Mouse (Mus musculus) kidney, embryonic 14.5 days (tissue): ENCODE measurements around the gene Gm49396. TPM values are rescaled to one million over a fixed set of nuclear protein-coding genes. Genes with fewer than 3 reads are reported as not detected.
A peak's percentile ranks its signal among the peaks of the same experiment; 100 is the strongest.

Experiments
- ATAC-seq: fragments of 200-750 bp; cut with Nextera tagmentation; 2 replicates; pipeline ENCODE4 v1.8.0; 2017; ENCODE audit warnings: moderate number of reproducible peaks, mild to moderate bottlenecking, moderate TSS enrichment, moderate library complexity; ENCODE audit not compliant: low FRiP score, low TSS enrichment
- H3K27ac ChIP-seq: fragments of 300-500 bp; sonication (generic); 2 replicates; pipeline ENCODE4 v1.5.1; 2014; ENCODE audit warnings: low read depth, mild to moderate bottlenecking, low read length, moderate library complexity, mixed read lengths
- H3K27me3 ChIP-seq: fragments of 300-500 bp; sonication (generic); 2 replicates; pipeline ENCODE4 v1.6.1; 2014; ENCODE audit warnings: mild to moderate bottlenecking, low read length; ENCODE audit not compliant: control insufficient read depth, insufficient read depth
- H3K36me3 ChIP-seq: fragments of 300-500 bp; sonication (generic); 2 replicates; pipeline ENCODE4 v1.6.1; 2014; ENCODE audit warnings: low read length, mixed read lengths; ENCODE audit not compliant: control insufficient read depth, insufficient read depth
- H3K4me1 ChIP-seq: fragments of 300-500 bp; sonication (generic); 2 replicates; pipeline ENCODE4 v1.6.1; 2014; ENCODE audit warnings: low read length, mixed read lengths; ENCODE audit not compliant: control insufficient read depth, insufficient read depth
- H3K4me2 ChIP-seq: fragments of 300-500 bp; sonication (generic); replicated peaks from 2 replicates; pipeline ENCODE4 v1.6.1; 2014; ENCODE audit warnings: low read depth, mild to moderate bottlenecking, low read length
- H3K4me3 ChIP-seq: fragments of 300-500 bp; sonication (generic); 2 replicates; pipeline ENCODE4 v1.5.1; 2014; ENCODE audit warnings: mild to moderate bottlenecking, low read length
- H3K9ac ChIP-seq: fragments of 300-500 bp; sonication (generic); 2 replicates; pipeline ENCODE4 v1.6.1; 2014; ENCODE audit warnings: low read depth, mild to moderate bottlenecking, low read length, moderate library complexity
- H3K9me3 ChIP-seq: fragments of 300-500 bp; sonication (generic); 2 replicates; pipeline ENCODE4 v1.6.1; 2016; ENCODE audit warnings: low read length; ENCODE audit not compliant: control insufficient read depth
- WGBS: fragments of 180-500 bp; shearing (Covaris S2); extraction: QIAGEN DNeasy Blood & Tissue Kit; methylation state at CpG from one replicate; pipeline ENCODE4 v1.1.7; 2014; 5-methylcytosine and 5-hydroxymethylcytosine counted together
- polyA plus RNA-seq: library from polyadenylated mRNA; unstranded; fragments of >200 nt; fragmentation: Nextera tagmentation; extraction: Ambion mirVana; gene quantifications from 2 replicates; pipeline ENCODE4 v1.2.1, GENCODE M21; 2014

Gene Gm49396
- polyA plus RNA-seq, 1 experiment from 2014 or later = 11.3 TPM

DNA sequence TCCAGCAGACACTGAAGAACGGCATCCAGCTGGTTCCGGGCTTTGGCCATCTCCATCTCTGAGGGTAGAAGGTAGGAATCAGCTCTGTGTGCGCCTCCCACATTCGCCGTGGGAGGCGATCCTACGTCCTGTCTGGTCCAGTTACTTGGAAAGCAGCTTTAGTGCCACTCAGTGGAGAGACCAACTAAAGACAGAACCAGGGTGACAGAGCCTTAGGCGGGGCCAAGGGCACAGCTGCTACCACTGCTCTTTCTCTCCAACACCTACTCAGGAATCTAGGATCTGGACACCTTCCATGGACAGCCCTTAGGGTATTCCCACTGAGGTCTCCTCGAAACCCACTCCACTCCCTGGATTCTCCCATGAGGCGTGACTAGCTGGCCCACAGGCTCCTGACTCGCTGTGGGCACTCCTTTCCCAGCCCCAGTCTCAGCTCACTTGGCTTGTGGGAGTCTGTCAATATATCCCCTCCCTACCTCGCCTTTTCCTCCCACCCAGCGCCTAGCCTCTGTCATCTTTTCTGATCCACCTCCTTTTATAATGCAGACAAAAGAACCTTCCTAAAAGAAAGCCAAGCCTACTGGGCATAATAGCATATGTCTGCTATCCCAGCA, 5.1 kb upstream of the Gm49396 start:
- Histone ChIP-seq H3K27ac (no peak overlapping the region), H3K4me3 (peak overlapping the region; percentile 44; the same call in 1 of the 2 replicates), H3K9ac (peak overlapping the region; percentile 64; the same call in 1 of the 2 replicates), H3K9me3 (no peaks in the 10 kb centered on the region), H3K27me3 (no peaks in the 10 kb centered on the region), H3K4me2 (peak overlapping the region; percentile 66; the same call in 1 of the 2 replicates), H3K36me3 (peaks cover 33% of the 10 kb centered on the region), H3K4me1 (peaks cover 24% of the 10 kb centered on the region)
- ATAC-seq = no peak
- WGBS = 86% methylated on average over 13 of the region's 13 CpGs

- WGBS = 15% methylated on average over 12 of the region's 12 CpGs
- H3K4me1 ChIP-seq = peaks cover 17% of the 10 kb centered on the region
- H3K9me3 ChIP-seq = no peaks in the 10 kb centered on the region
- peak overlapping the region; percentile 64 for H3K9ac ChIP-seq
- no peaks in the 10 kb centered on the region for H3K27me3 ChIP-seq
- H3K4me3 ChIP-seq = peak overlapping the region; percentile 44
- no peak for ATAC-seq
- peak overlapping the region; percentile 66 for H3K4me2 ChIP-seq
- peaks cover 33% of the 10 kb centered on the region for H3K36me3 ChIP-seq
- no peak overlapping the region for H3K27ac ChIP-seq
Measured at GRCm38 (mm10) chr7:30558656-30559442, 4.3 kb upstream of the Gm49396 start.

- peaks cover 22% of the 10 kb centered on the region for H3K4me1 ChIP-seq
- peak within 1 kb of the TSS; percentile 64 for H3K9ac ChIP-seq
- H3K36me3 ChIP-seq = peaks cover 29% of the 10 kb centered on the region
- WGBS = 2% methylated on average over 20 of the region's 20 CpGs
- H3K27me3 ChIP-seq = no peaks in the 10 kb centered on the region
- H3K4me2 ChIP-seq = peak within 1 kb of the TSS; percentile 66
- H3K27ac ChIP-seq = no peak within 1 kb of the TSS
- ATAC-seq = peak; percentile 86
- no peaks in the 10 kb centered on the region for H3K9me3 ChIP-seq
- peak within 1 kb of the TSS; percentile 44 for H3K4me3 ChIP-seq
Measured at GRCm38 (mm10) chr7:30559443-30559954, 3.6 kb upstream of the Gm49396 start, which contains the start of gene Lin37. Gene Lin37, minus strand, starts transcription at chr7:30559838.

DNA sequence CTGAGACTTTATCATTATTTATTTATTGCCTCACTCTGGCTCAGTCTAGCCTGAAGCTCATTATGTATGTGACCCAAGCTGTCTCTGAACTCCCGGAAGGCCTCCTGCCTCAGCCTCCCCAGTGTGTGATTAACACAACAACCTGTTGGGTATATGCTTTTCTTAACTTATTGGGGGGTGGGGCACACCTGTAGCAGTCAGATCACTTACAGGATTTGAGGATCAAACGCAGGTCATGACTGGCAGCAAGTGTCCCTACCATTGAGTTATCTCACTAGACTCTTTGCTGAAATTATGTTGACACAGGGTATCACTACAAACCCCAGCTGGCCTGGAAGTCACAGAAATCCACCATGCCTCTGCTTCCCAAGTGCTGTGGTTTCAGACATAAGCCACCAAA, 2.8 kb upstream of the Gm49396 start:
- Histone ChIP-seq H3K4me2 (peak overlapping the region; percentile 66; the same call in 1 of the 2 replicates), H3K4me3 (peak overlapping the region; percentile 44; the same call in 1 of the 2 replicates), H3K27me3 (no peaks in the 10 kb centered on the region), H3K27ac (no peak overlapping the region), H3K36me3 (peaks cover 28% of the 10 kb centered on the region), H3K9ac (0 out of 2 replicates have a peak overlapping the region, but pooled peaks have one; percentile 5), H3K9me3 (no peaks in the 10 kb centered on the region), H3K4me1 (peaks cover 22% of the 10 kb centered on the region)
- ATAC-seq = no peak
- WGBS = 66% methylated on average over 2 of the region's 2 CpGs

DNA sequence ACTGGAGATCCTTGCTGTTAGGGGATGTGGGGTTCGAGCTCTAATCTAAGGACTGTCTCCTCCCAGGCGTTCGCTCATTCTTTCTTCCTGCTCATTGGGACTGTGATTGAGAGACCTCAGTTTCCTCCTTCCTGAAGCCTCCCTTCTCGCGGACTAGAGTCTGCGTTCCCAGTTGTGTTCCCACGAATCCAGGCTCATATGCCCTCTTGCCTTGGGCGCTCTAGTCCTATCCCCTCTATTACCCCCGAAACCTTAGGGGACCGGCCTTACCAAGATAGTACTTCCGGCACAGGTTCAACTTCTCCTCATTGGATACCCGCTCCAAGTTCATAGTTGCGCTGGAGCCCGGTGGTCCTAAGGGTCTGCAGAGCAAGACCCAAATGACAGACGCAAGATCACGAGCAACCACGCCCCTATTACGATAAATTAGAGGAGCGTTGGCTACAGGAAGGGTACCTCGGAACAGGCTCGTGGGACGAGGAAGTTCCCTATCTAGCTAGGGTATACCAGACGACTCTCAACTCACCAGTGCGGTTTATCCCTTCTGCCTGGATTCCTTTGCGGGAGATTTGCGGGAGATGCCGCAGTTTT, 523 bp upstream of the Gm49396 start:
- Histone ChIP-seq H3K27me3 (no peaks in the 10 kb centered on the region), H3K27ac (peak overlapping the region; percentile 94; the same call in 1 of the 2 replicates), H3K9me3 (no peaks in the 10 kb centered on the region), H3K4me1 (peaks cover 22% of the 10 kb centered on the region), H3K36me3 (peaks cover 29% of the 10 kb centered on the region), H3K4me2 (peak overlapping the region; percentile 75), H3K4me3 (peak overlapping the region; percentile 81), H3K9ac (peak overlapping the region; percentile 75)
- 0 out of 2 replicates have a peak, but pooled peaks have one; percentile 6 for ATAC-seq
- under 1% methylated on average over 27 of the region's 27 CpGs for WGBS

DNA sequence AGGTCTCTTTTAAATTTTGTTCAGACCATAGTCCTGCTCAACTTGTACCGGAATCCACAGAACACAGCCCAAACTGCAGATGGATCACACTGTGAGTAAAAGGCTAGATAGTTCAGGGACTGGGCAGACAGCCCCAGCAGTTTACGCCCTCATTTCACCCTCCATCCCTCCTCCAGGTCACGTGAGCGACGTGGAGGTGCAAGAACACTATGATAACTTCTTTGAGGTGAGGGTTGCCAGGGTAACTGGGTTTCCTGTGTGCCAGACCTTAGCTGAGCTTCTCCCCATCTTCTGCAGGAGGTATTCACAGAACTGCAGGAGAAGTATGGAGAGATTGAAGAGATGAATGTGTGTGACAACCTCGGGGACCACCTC, 749 bp downstream of the Gm49396 start:
- Histone ChIP-seq H3K4me2 (peak overlapping the region; percentile 38), H3K9ac (peak overlapping the region; percentile 19; the same call in 1 of the 2 replicates), H3K9me3 (no peaks in the 10 kb centered on the region), H3K4me1 (peaks cover 13% of the 10 kb centered on the region; the same call in 1 of the 2 replicates), H3K4me3 (peak overlapping the region; percentile 81), H3K36me3 (peaks cover 39% of the 10 kb centered on the region), H3K27me3 (no peaks in the 10 kb centered on the region), H3K27ac (no peak overlapping the region)
- WGBS = 21% methylated on average over 6 of the region's 6 CpGs
- no peak for ATAC-seq

DNA sequence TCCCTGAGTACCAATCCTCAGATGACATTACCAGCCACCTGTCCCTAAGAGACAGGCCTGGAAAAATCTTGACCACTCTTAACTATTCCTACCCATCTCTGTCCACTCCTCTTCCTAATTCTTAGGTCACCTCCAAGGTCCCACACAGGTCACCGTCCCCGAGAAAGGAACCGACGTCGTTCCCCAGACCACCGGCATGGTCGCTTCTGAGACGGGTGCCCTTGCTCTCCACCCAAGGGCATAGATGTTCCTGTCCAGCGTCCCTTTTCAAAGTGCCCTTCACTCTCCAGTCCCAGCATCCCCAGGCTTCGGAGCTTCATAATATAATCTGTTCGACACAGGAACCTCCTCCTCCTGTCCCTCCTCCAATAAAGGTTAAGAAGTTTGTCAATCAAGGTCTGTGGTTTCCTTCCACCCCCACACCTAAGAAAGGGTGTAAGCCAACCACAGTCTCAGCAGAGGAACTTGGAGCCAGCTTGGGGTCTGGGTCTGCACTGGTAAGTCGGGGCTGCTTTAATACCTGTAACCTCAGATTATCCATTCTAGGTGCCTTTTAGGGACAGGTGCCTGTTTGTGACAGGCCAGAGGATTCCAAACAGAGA, 1.9 kb downstream of the Gm49396 start, which contains the start of gene Igflr1:
Gene Igflr1, plus strand, starts transcription at position 458 of the 602 bp plus-strand sequence.
- H3K4me1 ChIP-seq = peaks cover 13% of the 10 kb centered on the region; the same call in 1 of the 2 replicates
- no peak for ATAC-seq
- no peak within 1 kb of the TSS for H3K9ac ChIP-seq
- no peak within 1 kb of the TSS for H3K27ac ChIP-seq
- no peak within 1 kb of the TSS for H3K4me3 ChIP-seq
- H3K9me3 ChIP-seq = no peaks in the 10 kb centered on the region
- H3K36me3 ChIP-seq = peaks cover 50% of the 10 kb centered on the region
- 93% methylated on average over 12 of the region's 12 CpGs for WGBS
- H3K4me2 ChIP-seq = no peak within 1 kb of the TSS
- no peaks in the 10 kb centered on the region for H3K27me3 ChIP-seq

- Histone ChIP-seq H3K9ac (no peak overlapping the region), H3K27me3 (no peaks in the 10 kb centered on the region), H3K4me3 (no peak overlapping the region)
Measured at GRCm38 (mm10) chr7:30566033-30566432, 2.9 kb downstream of the Gm49396 start.

More at GRCm38 (mm10) chr7:30566033-30566432, 2.9 kb downstream of the Gm49396 start:
- H3K36me3 ChIP-seq = peaks cover 60% of the 10 kb centered on the region
- peaks cover 10% of the 10 kb centered on the region; the same call in 1 of the 2 replicates for H3K4me1 ChIP-seq
- H3K4me2 ChIP-seq = no peak overlapping the region
- no peaks in the 10 kb centered on the region for H3K9me3 ChIP-seq
- ATAC-seq = no peak
- 79% methylated on average over 9 of the region's 9 CpGs for WGBS
- no peak overlapping the region for H3K27ac ChIP-seq
